Mouse (Mus musculus): ENCODE measurements around the gene Prr12. TPM values are rescaled to one million over a fixed set of nuclear protein-coding genes. Genes with fewer than 3 reads are reported as not detected.
A peak's percentile ranks its signal among the peaks of the same experiment; 100 is the strongest.

Prr12 gene
- total and polyA plus RNA-seq, 2 experiments from 2014 or later, result 9.2 to 14.0 TPM

GRCm38 (mm10) chr7:45016761-45017160 lies 35.9 kb downstream of the Prr12 start:
- peak overlapping the region; percentile 80 for H3K27ac ChIP-seq
- ATAC-seq (no peak), DNase-seq (ENCODE audit: low spot score) (no peak)
- WGBS, result 5% methylated on average over 4 of the region's 4 CpGs
- H3K4me1 ChIP-seq (ENCODE audit: insufficient read depth, low read length), result peaks cover 14% of the 10 kb centered on the region
- H3K9ac ChIP-seq (replicated peaks; ENCODE audit: low read length), result peak overlapping the region; percentile 55; the same call in 1 of the 2 replicates
- H3K36me3 ChIP-seq (ENCODE audit: insufficient read depth, low read length), result peaks cover 16% of the 10 kb centered on the region
- H3K9me3 ChIP-seq (ENCODE audit: low read length), result no peaks in the 10 kb centered on the region
- no peak for TF ChIP-seq CTCF (IDR thresholded peaks at IDR 0.05; ENCODE audit: low read depth)
- peak overlapping the region; percentile 65 for H3K4me3 ChIP-seq (ENCODE audit: low read length)
- peak overlapping the region; percentile 96 for H3K4me2 ChIP-seq (ENCODE audit: low read depth, low read length)
- H3K27me3 ChIP-seq (ENCODE audit: insufficient read depth, low read length), result no peaks in the 10 kb centered on the region

GRCm38 (mm10) chr7:45015957-45016612 lies 36.6 kb downstream of the Prr12 start, which contains the start of gene Scaf1:
Gene Scaf1 (minus strand): TSS chr7:45016363.
- peaks cover 14% of the 10 kb centered on the region for H3K4me1 ChIP-seq (ENCODE audit: insufficient read depth, low read length)
- peak within 1 kb of the TSS; percentile 65 for H3K4me3 ChIP-seq (ENCODE audit: low read length)
- H3K27me3 ChIP-seq (ENCODE audit: insufficient read depth, low read length), result no peaks in the 10 kb centered on the region
- ATAC-seq (peak; percentile 95), DNase-seq (ENCODE audit: low spot score) (peak; percentile 100)
- no peaks in the 10 kb centered on the region for H3K9me3 ChIP-seq (ENCODE audit: low read length)
- no peak for TF ChIP-seq CTCF (IDR thresholded peaks at IDR 0.05; ENCODE audit: low read depth)
- H3K27ac ChIP-seq, result peak within 1 kb of the TSS; percentile 83
- peak within 1 kb of the TSS; percentile 96 for H3K4me2 ChIP-seq (ENCODE audit: low read depth, low read length)
- H3K9ac ChIP-seq (replicated peaks; ENCODE audit: low read length), result peak within 1 kb of the TSS; percentile 89
- 1% methylated on average over 67 of the region's 69 CpGs for WGBS
- peaks cover 22% of the 10 kb centered on the region for H3K36me3 ChIP-seq (ENCODE audit: insufficient read depth, low read length)

- H3K9ac ChIP-seq (replicated peaks; ENCODE audit: low read length), result peak overlapping the region; percentile 89
- no peak for DNase-seq (ENCODE audit: low spot score)
- 2% methylated on average over 20 of the region's 20 CpGs for WGBS
- no peak for ATAC-seq
- peak overlapping the region; percentile 83 for H3K27ac ChIP-seq
- H3K9me3 ChIP-seq (ENCODE audit: low read length), result no peaks in the 10 kb centered on the region
- peak overlapping the region; percentile 81 for H3K4me2 ChIP-seq (ENCODE audit: low read depth, low read length)
- no peak for TF ChIP-seq CTCF (IDR thresholded peaks at IDR 0.05; ENCODE audit: low read depth)
- H3K27me3 ChIP-seq (ENCODE audit: insufficient read depth, low read length), result no peaks in the 10 kb centered on the region
- peaks cover 24% of the 10 kb centered on the region for H3K36me3 ChIP-seq (ENCODE audit: insufficient read depth, low read length)
- H3K4me3 ChIP-seq (ENCODE audit: low read length), result peak overlapping the region; percentile 65
- H3K4me1 ChIP-seq (ENCODE audit: insufficient read depth, low read length), result peaks cover 14% of the 10 kb centered on the region
Observed at GRCm38 (mm10) chr7:45015344-45015956, 37.2 kb downstream of the Prr12 start.

- no peak overlapping the region for H3K27ac ChIP-seq
- no peak overlapping the region for H3K4me2 ChIP-seq (ENCODE audit: low read depth, low read length)
- H3K4me1 ChIP-seq (ENCODE audit: insufficient read depth, low read length), result peaks cover 14% of the 10 kb centered on the region
- no peaks in the 10 kb centered on the region for H3K27me3 ChIP-seq (ENCODE audit: insufficient read depth, low read length)
- 93% methylated on average over 3 of the region's 3 CpGs for WGBS
- H3K9me3 ChIP-seq (ENCODE audit: low read length), result no peaks in the 10 kb centered on the region
- peaks cover 35% of the 10 kb centered on the region for H3K36me3 ChIP-seq (ENCODE audit: insufficient read depth, low read length)
- DNase-seq (ENCODE audit: low spot score), result no peak
- 0 out of 2 replicates have a peak overlapping the region, but pooled peaks have one; percentile 21 for H3K9ac ChIP-seq (replicated peaks; ENCODE audit: low read length)
- TF ChIP-seq CTCF (IDR thresholded peaks at IDR 0.05; ENCODE audit: low read depth), result no peak
- no peak overlapping the region for H3K4me3 ChIP-seq (ENCODE audit: low read length)
- no peak for ATAC-seq
Observed at GRCm38 (mm10) chr7:45014096-45014451, 38.6 kb downstream of the Prr12 start.

- 94% methylated on average over 16 of the region's 16 CpGs for WGBS
- Histone ChIP-seq H3K27me3 (ENCODE audit: insufficient read depth, low read length) (no peaks in the 10 kb centered on the region), H3K27ac (no peak overlapping the region), H3K36me3 (ENCODE audit: insufficient read depth, low read length) (peaks cover 35% of the 10 kb centered on the region), H3K4me3 (ENCODE audit: low read length) (no peak overlapping the region), H3K9me3 (ENCODE audit: low read length) (no peaks in the 10 kb centered on the region), H3K9ac (replicated peaks; ENCODE audit: low read length) (no peak overlapping the region), H3K4me1 (ENCODE audit: insufficient read depth, low read length) (peaks cover 14% of the 10 kb centered on the region), H3K4me2 (ENCODE audit: low read depth, low read length) (no peak overlapping the region)
- no peak for DNase-seq (ENCODE audit: low spot score)
- TF ChIP-seq CTCF (IDR thresholded peaks at IDR 0.05; ENCODE audit: low read depth), result no peak
- ATAC-seq, result no peak
Observed at GRCm38 (mm10) chr7:45013366-45014095, 39.1 kb downstream of the Prr12 start.

GRCm38 (mm10) chr7:45012824-45013223 lies 39.9 kb downstream of the Prr12 start:
- no peaks in the 10 kb centered on the region for H3K27me3 ChIP-seq (ENCODE audit: insufficient read depth, low read length)
- ATAC-seq, result no peak
- no peak overlapping the region for H3K4me2 ChIP-seq (ENCODE audit: low read depth, low read length)
- peaks cover 14% of the 10 kb centered on the region for H3K4me1 ChIP-seq (ENCODE audit: insufficient read depth, low read length)
- no peak overlapping the region for H3K9ac ChIP-seq (replicated peaks; ENCODE audit: low read length)
- no peak overlapping the region for H3K27ac ChIP-seq
- no peak for TF ChIP-seq CTCF (IDR thresholded peaks at IDR 0.05; ENCODE audit: low read depth)
- 88% methylated on average over 4 of the region's 4 CpGs for WGBS
- DNase-seq (ENCODE audit: low spot score), result no peak
- peaks cover 37% of the 10 kb centered on the region for H3K36me3 ChIP-seq (ENCODE audit: insufficient read depth, low read length)
- no peaks in the 10 kb centered on the region for H3K9me3 ChIP-seq (ENCODE audit: low read length)
- no peak overlapping the region for H3K4me3 ChIP-seq (ENCODE audit: low read length)

All from hindbrain, postnatal 0 days (tissue).